Mouse (Mus musculus) bone marrow macrophage, adult 2 months (primary cell): ENCODE results near the gene Slc48a1.

Experiments
- CTCF ChIP-seq: IDR thresholded peaks from 2 replicates; pipeline ENCODE4 v1.5.1; 2012; ENCODE audit warnings: low read depth, mild to moderate bottlenecking, low read length, moderate library complexity
- POLR2A ChIP-seq: IDR thresholded peaks from 2 replicates; pipeline ENCODE4 v1.6.1; 2012; ENCODE audit warnings: mild to moderate bottlenecking, low read depth, low read length, borderline replicate concordance

DNA sequence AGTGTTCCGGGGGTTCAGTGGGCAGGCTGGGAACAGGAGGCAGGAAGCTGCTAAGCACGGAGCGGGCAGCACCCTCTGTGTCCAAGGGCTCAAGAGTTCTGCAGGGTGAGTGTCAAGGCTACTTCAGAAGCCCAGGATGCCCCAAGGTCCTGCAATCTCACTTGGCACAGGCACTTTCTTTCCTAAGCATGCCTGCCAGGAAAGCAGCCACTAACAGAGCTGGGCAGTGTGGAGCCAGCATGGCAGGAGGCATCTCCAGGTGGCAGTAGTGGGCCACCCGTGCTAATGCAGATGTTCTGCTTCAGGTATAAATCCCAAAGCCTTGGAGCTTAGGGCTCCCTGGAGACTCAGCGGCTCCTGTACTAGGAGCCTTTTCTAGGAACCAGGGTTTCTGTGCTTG, 31.6 kb downstream of the Slc48a1 start:
- TF ChIP-seq CTCF (no peak), POLR2A (no peak)
